Mouse (Mus musculus): ENCODE measurements at regions not wholly inside any gene's neighbourhood (a gene's known extent, or its start where the extent isn't known, plus 50 kb on each side); places are given as distances from the start of the nearest gene placed in this dataset.

DNA sequence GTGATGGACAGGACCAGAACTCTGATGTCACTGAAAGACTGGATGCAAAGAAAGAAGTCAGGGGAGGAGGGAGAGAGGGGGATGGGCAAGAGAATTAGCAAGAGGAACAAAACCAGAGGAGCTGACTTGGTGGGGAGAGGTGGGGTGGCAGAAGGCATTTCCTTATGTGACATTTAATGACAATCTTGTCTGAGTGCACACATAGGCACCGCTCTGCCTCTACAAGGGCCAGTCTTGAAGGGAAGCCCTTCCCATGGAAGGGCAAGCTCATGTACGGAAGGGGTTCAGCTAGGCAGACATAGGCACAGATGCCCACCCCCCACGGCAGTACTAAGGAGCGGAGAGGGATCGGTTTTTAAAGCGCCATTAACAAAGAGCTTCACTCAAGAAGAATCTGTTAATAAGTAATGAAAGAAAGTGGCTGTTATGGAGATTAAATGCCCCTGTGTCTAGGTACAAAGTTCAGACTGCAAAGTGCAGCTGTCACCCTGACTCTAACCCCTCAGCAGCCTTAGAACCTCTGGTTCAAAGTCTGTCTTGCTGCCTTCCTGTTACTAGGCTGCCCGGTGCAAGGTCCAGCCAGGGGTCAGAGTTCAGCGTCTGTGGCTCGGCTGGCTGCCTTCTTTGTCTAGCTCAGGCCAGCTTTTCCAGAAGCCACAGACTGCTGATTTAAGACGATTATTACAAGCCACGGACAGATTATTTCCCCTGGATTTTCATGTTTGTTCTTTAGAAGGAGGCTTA is 80.0 kb upstream of the Nrip1 start:
- no peak for DNase-seq (ENCODE audit: low read depth, low spot score)

- no peak for DNase-seq (ENCODE audit: low read depth, low spot score)
Measured at GRCm38 (mm10) chr16:76448773-76449172, 75.1 kb upstream of the Nrip1 start.

DNA sequence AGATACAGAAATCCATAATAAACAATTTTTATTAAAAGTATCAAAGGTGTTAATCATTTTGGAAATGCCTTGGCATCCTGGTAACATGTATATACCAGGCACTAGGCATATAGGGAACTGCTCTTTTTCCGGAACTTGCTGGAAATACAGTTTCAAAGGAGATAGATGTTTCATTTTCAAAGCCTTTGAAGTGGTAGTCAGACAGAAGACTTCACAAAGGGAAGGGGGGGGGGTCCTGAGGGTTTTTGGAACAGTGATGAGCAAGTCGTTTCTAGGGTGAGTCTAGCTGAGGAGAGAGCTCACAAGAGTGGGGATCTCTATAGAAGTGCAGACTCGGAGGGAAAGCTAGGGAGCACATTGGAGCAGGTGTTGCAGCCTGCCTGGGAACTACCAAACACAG is 73.4 kb upstream of the Nrip1 start:
- no peak for DNase-seq (ENCODE audit: low read depth, low spot score)

- DNase-seq (ENCODE audit: low read depth, low spot score) = no peak
Measured at GRCm38 (mm10) chr16:76444668-76445067, 71.0 kb upstream of the Nrip1 start.

DNA sequence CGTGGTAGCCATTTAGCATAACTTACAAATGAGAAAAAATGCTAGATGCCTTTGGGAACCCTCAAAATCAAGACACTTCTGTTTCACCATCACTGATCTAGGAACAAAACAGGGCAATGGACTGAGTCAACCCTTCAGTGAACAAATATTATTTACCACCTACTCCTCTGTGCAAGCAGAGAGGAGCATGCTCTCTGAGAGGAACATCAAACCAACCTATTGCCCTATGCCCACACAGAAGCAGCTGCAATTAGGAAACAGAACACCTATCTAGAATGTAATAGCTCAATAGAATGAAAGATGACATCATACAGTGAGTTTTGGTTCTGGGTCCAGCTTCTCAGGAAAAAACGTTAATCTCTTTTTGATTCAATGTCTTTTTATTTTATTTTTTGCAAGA is 69.0 kb upstream of the Nrip1 start:
- no peak for DNase-seq (ENCODE audit: low read depth, low spot score)

- DNase-seq (ENCODE audit: low read depth, low spot score) = no peak
Measured at GRCm38 (mm10) chr16:76441803-76442448, 68.3 kb upstream of the Nrip1 start.

DNA sequence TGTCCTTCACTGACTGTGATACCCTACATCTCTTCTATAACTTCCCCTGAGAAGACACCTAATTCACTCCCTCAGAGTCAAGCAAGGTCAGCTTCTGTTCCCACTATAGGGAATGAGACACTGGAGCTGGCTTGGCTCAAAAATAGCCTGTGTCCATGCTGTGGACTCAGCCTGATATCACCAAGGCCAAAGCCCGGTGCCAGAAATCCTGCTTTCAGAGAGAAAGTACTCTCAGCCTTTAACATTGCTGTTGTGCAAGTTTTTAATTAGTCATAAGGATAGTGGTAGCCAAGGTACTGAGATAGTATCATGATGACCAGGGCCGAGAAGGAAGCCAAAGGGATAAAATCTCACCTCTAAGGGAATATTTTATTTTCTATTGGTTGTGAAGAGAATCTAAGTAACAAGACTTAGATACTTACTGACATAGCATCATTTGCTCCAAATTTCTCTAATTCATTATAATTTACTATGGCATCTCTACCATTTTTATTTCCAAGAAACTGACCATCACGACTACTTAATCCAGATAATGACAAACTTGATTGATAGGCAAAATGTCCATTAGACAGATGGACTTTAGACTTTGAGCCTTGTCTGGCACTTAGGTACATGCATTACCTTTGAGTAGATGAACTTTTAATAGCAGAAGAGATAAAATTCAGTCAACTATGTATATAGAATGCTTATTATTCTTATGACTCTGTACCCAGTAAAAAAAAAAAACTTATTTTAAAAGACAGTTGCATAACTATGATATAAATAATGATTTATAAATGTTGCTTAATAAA is 64.7 kb upstream of the Nrip1 start:
- DNase-seq (ENCODE audit: low read depth, low spot score) = no peak

DNA sequence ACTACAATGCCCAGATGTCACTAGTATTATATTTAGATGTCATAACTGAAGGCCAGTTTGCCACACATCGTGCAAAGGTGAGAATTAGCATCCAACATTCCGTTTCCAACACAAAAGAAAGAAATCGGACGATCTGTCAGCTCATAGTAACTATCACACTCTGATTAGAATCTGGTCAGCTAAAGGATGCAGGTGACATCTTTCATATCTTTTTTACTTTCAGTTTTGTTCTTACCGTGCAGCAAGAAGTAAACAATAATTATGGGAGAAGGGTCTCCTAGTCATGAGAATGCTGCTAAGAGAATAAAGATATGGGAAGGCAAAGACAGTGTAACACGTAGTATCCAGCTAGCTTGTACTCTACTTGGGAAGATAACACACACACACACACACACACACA is 62.7 kb upstream of the Nrip1 start:
- DNase-seq (ENCODE audit: low read depth, low spot score) = no peak

- DNase-seq (ENCODE audit: low read depth, low spot score) = no peak
Measured at GRCm38 (mm10) chr16:76433076-76433825, 59.6 kb upstream of the Nrip1 start.

GRCm38 (mm10) chr16:76432304-76432703 is 58.7 kb upstream of the Nrip1 start:
- no peak for DNase-seq (ENCODE audit: low read depth, low spot score)

- no peak for DNase-seq (ENCODE audit: low read depth, low spot score)
Measured at GRCm38 (mm10) chr16:76429156-76429555, 55.5 kb upstream of the Nrip1 start.

DNA sequence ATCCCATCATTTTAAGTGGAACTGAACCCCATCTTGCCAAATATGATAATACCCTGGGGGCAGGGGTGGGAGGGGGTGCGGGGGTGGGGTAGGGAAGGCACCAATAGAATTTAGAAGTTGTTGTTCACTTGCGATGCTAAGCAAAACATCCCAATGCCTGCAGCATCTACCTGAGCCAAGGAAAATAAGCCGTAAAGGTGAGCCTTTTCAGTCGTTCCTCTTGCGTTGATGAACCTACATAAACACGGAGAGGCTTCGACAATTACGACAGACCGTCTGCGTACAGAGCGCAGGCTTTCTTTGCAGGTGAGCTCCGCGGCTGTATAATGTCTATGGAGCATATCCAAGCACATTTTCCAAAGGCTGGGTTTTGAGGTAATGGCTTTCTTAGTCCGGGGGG is 50.3 kb upstream of the Nrip1 start:
- no peak for DNase-seq (ENCODE audit: low read depth, low spot score)
